Mouse (Mus musculus): ENCODE data around the gene Fbxl8. TPM values are rescaled to one million over a fixed set of nuclear protein-coding genes. Genes with fewer than 3 reads are reported as not detected.
A peak's percentile ranks its signal among the peaks of the same experiment; 100 is the strongest.

Gene Fbxl8
- polyA plus RNA-seq, 1 experiment = 0.51 TPM

DNA sequence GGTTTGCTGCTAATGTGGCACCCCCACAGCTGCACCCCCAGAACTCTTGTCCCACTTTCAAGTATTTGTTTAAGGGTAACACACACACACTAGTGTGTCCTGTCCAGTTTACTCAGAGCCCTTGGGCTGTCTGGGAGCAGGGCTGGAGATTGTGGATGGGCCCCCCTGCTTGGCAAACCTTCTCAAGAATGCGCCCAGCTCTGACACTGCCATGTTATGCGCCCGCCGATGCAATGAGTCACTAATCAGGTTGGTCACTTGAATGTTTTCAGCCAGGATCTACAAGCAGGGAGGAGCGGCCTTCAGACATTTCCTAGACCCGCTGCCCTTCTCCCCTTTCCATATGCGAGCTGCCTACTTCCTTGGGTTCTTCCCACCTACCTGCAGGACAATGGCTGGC, 28.0 kb downstream of the Fbxl8 start:
- Histone ChIP-seq H3K36me3 (ENCODE audit: control insufficient read depth, insufficient read depth, low read length) (no peaks in the 10 kb centered on the region), H3K27ac (ENCODE audit: control insufficient read depth, insufficient read depth, low read depth, low read length) (no peak overlapping the region), H3K4me3 (ENCODE audit: control insufficient read depth, low read depth, low read length) (peak overlapping the region; percentile 81), H3K4me1 (ENCODE audit: control insufficient read depth, insufficient read depth, low read length) (peaks cover 17% of the 10 kb centered on the region), H3K27me3 (ENCODE audit: control insufficient read depth, insufficient read depth, low read length) (no peaks in the 10 kb centered on the region; the same call in 1 of the 2 replicates)
- no peak for TF ChIP-seq CTCF (IDR thresholded peaks at IDR 0.05; ENCODE audit: control insufficient read depth, insufficient read depth, insufficient replicate concordance, low read depth, low read length)

DNA sequence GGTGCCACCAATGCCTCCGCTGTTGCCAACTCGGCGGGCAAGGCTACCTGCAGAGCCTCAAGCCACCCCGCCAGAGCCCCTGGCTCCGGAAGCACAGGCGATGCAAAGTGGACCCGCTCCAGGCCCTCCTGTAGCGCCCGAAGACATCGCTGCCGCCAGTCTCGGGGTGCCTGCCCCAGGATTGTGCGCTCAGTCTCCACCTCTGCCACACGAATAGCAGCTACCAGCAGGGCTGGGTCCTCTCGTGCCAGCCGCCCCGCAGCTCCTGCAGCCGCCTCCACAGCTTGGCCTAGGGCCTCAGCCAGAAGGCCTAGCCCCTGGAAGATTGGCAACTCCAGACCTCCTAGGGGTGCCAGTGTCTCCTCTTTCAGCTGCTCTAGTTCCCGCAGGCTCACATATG, 29.0 kb downstream of the Fbxl8 start:
- peak overlapping the region; percentile 81 for H3K4me3 ChIP-seq (ENCODE audit: control insufficient read depth, low read depth, low read length)
- H3K27ac ChIP-seq (ENCODE audit: control insufficient read depth, insufficient read depth, low read depth, low read length) = no peak overlapping the region
- peaks cover 22% of the 10 kb centered on the region for H3K4me1 ChIP-seq (ENCODE audit: control insufficient read depth, insufficient read depth, low read length)
- no peaks in the 10 kb centered on the region; the same call in 1 of the 2 replicates for H3K27me3 ChIP-seq (ENCODE audit: control insufficient read depth, insufficient read depth, low read length)
- H3K36me3 ChIP-seq (ENCODE audit: control insufficient read depth, insufficient read depth, low read length) = no peaks in the 10 kb centered on the region
- TF ChIP-seq CTCF (IDR thresholded peaks at IDR 0.05; ENCODE audit: control insufficient read depth, insufficient read depth, insufficient replicate concordance, low read depth, low read length) = no peak
- TF ChIP-seq POLR2A (IDR thresholded peaks at IDR 0.05; ENCODE audit: control insufficient read depth, low read depth, low read length) = no peak

DNA sequence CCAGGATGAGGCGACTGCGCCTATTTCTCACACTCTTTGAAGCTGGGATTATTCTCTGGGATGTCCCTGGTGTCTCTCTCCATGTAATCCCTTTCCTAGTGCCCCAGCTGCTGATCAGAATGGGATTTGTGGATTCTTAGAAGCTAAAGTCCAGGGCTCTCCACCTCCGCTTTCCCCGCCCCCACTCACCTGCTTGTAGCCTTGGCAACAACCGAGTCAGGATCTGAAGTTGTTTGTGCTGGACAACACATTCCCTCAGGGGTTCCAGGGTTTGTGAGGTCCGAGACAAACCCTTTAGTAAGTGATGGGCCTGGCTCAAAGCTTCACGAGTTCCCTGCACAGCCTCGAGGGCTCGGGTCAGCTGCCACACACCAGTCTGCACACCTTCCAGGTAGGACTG, 30.3 kb downstream of the Fbxl8 start:
- TF ChIP-seq POLR2A (IDR thresholded peaks at IDR 0.05; ENCODE audit: control insufficient read depth, low read depth, low read length) = no peak
- TF ChIP-seq CTCF (IDR thresholded peaks at IDR 0.05; ENCODE audit: control insufficient read depth, insufficient read depth, insufficient replicate concordance, low read depth, low read length) = no peak
- Histone ChIP-seq H3K27me3 (ENCODE audit: control insufficient read depth, insufficient read depth, low read length) (no peaks in the 10 kb centered on the region; the same call in 1 of the 2 replicates), H3K27ac (ENCODE audit: control insufficient read depth, insufficient read depth, low read depth, low read length) (peak overlapping the region; percentile 78), H3K4me1 (ENCODE audit: control insufficient read depth, insufficient read depth, low read length) (peaks cover 20% of the 10 kb centered on the region), H3K4me3 (ENCODE audit: control insufficient read depth, low read depth, low read length) (peak overlapping the region; percentile 55), H3K36me3 (ENCODE audit: control insufficient read depth, insufficient read depth, low read length) (no peaks in the 10 kb centered on the region; the same call in 1 of the 2 replicates)

DNA sequence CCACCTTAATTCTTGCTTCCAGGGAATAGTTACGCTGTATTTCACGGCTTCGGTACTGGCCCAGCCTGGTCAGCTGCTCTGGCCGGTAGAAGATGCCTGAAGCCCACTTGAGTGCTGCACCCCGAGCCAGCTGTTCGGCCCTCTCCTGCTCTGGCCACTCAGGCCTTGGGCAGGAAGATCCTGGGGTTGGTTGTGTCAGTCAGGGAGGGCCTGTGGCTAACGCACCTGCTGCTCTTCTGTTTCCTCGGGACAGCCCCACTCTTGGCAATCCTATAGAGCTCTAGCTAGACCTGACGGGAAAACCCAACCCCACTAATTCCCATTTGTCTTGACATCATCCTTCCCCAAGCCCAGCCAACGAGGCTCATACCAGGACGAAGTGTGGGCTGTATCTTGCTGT, 30.8 kb downstream of the Fbxl8 start:
- Histone ChIP-seq H3K27ac (ENCODE audit: control insufficient read depth, insufficient read depth, low read depth, low read length) (peak overlapping the region; percentile 78), H3K36me3 (ENCODE audit: control insufficient read depth, insufficient read depth, low read length) (no peaks in the 10 kb centered on the region; the same call in 1 of the 2 replicates), H3K27me3 (ENCODE audit: control insufficient read depth, insufficient read depth, low read length) (no peaks in the 10 kb centered on the region), H3K4me3 (ENCODE audit: control insufficient read depth, low read depth, low read length) (peak overlapping the region; percentile 55), H3K4me1 (ENCODE audit: control insufficient read depth, insufficient read depth, low read length) (peaks cover 16% of the 10 kb centered on the region)
- TF ChIP-seq CTCF (IDR thresholded peaks at IDR 0.05; ENCODE audit: control insufficient read depth, insufficient read depth, insufficient replicate concordance, low read depth, low read length) (no peak), POLR2A (IDR thresholded peaks at IDR 0.05; ENCODE audit: control insufficient read depth, low read depth, low read length) (no peak)

DNA sequence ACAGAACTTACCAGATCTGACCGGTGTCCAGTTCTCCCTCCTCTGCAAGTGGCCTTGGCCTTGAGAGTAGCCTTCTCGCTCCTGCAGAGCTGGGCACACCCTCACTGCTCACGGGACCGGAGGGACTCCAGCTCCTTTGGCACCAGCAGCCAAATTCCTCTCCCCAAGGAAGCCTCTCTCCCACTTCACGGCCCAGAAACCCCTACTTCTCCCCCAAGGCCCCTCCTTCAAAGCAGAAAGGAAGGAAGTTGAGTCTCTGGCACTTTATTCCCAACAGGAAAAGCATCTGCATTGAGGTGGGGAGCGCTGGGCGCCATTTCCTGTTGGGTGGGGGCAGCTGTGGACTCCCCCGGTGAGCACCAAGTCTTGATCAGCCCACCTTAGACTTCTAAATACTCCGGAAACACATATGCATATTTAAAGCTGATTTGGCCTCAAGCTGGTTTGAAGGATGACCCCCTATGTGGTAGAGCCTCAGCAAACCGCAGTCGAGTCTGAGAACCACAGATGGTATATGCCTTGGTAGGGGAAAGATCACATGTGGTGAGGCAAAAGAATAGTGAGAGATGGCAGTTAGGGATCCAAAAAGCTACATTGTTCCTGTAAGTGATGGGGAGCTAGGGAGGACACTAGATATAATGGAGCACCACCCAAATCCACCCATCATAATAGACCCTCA, 31.6 kb downstream of the Fbxl8 start, which contains the start of gene Exoc3l:
Gene Exoc3l (minus strand): TSS at position 207 of the 679 bp plus-strand sequence.
- TF ChIP-seq CTCF (IDR thresholded peaks at IDR 0.05; ENCODE audit: control insufficient read depth, insufficient read depth, insufficient replicate concordance, low read depth, low read length) (no peak), POLR2A (IDR thresholded peaks at IDR 0.05; ENCODE audit: control insufficient read depth, low read depth, low read length) (peak; percentile 58; the same call in 1 of the 2 replicates)
- Histone ChIP-seq H3K27ac (ENCODE audit: control insufficient read depth, insufficient read depth, low read depth, low read length) (peak within 1 kb of the TSS; percentile 78), H3K27me3 (ENCODE audit: control insufficient read depth, insufficient read depth, low read length) (no peaks in the 10 kb centered on the region), H3K36me3 (ENCODE audit: control insufficient read depth, insufficient read depth, low read length) (no peaks in the 10 kb centered on the region; the same call in 1 of the 2 replicates), H3K4me1 (ENCODE audit: control insufficient read depth, insufficient read depth, low read length) (peaks cover 10% of the 10 kb centered on the region), H3K4me3 (ENCODE audit: control insufficient read depth, low read depth, low read length) (peak within 1 kb of the TSS; percentile 55)

DNA sequence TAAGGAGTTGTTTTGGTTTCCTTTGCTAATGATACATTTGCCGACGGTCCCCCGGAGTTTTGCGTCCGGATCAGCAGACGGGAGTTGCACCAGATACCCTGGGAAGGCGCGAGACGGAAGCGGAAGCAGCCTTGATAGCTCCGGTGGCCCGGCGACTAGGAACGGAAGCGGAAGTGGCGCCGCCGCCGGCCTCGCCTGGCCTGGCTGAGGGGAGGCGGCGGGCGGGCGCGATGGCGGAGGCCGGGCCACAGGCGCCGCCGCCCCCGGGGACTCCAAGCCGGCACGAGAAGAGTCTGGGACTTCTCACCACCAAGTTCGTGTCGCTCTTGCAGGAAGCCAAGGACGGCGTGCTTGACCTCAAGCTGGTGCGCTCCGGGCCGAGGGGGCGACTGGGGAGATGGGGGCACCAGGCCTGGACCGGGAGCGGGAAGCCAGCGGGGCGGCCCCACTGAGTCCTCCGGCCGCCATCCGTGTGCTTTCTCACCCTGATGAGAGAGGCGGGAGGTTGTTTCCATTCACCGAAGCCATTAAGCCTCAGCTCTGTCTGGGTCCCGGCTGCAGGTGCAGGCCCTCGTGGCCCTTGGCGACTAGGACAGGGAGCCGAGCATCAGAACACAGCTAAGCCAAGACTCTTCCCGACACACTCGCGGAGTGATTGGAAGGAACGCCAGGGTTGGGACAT, 33.2 kb downstream of the Fbxl8 start, which contains the start of gene E2f4:
Gene E2f4 (plus strand): TSS at position 153 of the 682 bp plus-strand sequence.
- H3K4me1 ChIP-seq (ENCODE audit: control insufficient read depth, insufficient read depth, low read length) = peaks cover 10% of the 10 kb centered on the region

More for the DNA sequence above, 33.2 kb downstream of the Fbxl8 start, which contains the start of gene E2f4:
- peak within 1 kb of the TSS; percentile 75 for H3K27ac ChIP-seq (ENCODE audit: control insufficient read depth, insufficient read depth, low read depth, low read length)
- H3K4me3 ChIP-seq (ENCODE audit: control insufficient read depth, low read depth, low read length) = peak within 1 kb of the TSS; percentile 94
- peaks cover 2% of the 10 kb centered on the region; the same call in 1 of the 2 replicates for H3K36me3 ChIP-seq (ENCODE audit: control insufficient read depth, insufficient read depth, low read length)
- H3K27me3 ChIP-seq (ENCODE audit: control insufficient read depth, insufficient read depth, low read length) = no peaks in the 10 kb centered on the region
- TF ChIP-seq POLR2A (IDR thresholded peaks at IDR 0.05; ENCODE audit: control insufficient read depth, low read depth, low read length) (peak; percentile 69; the same call in 1 of the 2 replicates), CTCF (IDR thresholded peaks at IDR 0.05; ENCODE audit: control insufficient read depth, insufficient read depth, insufficient replicate concordance, low read depth, low read length) (no peak)

Measured in testis, adult 2 months (tissue).